Mouse (Mus musculus) c-Kit-positive CD71-positive TER-119-positive erythroid progenitor cells, embryonic 14.5 days (primary cell): ENCODE results near the gene Gm44502.
"Not testable (repeated sequence)": the region's sequence is repeated elsewhere in the genome, so short reads cannot be mapped to it uniquely, and the experiment has no call there.

Experiments
- DNase-seq: peaks from one replicate; pipeline ENCODE4 v3.0.0-alpha.2; 2013; ENCODE audit warnings: low spot score

Gm44502 gene

DNA sequence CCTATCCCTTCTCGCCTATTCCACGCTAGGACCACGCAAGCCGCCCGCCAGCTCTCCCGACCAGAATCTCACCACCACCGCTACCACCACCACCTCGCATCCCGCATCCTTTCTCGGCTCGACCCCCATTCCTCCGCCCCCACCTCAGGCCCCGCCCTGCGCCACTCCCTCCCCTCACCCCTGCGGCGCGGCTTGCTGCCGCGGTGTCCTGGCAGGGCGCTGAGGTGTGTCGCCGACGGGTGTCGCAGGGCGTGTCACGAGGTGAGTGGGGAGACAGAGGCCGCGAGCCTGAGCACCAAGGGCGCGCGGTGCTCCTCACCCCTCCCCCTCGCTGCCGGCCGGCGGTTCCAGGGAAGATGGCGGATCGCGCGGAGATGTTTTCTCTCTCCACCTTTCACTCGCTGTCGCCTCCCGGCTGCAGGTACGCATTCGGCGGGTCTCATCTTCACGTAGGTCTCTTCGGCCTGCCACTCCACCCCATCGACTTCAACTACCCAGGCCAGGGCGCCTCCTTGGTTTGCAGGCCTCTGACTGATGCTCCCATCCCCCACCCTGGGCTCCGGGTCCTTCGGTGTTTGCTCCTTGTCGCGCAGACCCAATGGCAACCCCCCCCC is 24.5 kb upstream of the Gm44502 start, which contains the start of gene Mapk8ip2:
Mapk8ip2 (plus strand) TSS at position 49 of the 614 bp plus-strand sequence.
- no peak for DNase-seq

DNA sequence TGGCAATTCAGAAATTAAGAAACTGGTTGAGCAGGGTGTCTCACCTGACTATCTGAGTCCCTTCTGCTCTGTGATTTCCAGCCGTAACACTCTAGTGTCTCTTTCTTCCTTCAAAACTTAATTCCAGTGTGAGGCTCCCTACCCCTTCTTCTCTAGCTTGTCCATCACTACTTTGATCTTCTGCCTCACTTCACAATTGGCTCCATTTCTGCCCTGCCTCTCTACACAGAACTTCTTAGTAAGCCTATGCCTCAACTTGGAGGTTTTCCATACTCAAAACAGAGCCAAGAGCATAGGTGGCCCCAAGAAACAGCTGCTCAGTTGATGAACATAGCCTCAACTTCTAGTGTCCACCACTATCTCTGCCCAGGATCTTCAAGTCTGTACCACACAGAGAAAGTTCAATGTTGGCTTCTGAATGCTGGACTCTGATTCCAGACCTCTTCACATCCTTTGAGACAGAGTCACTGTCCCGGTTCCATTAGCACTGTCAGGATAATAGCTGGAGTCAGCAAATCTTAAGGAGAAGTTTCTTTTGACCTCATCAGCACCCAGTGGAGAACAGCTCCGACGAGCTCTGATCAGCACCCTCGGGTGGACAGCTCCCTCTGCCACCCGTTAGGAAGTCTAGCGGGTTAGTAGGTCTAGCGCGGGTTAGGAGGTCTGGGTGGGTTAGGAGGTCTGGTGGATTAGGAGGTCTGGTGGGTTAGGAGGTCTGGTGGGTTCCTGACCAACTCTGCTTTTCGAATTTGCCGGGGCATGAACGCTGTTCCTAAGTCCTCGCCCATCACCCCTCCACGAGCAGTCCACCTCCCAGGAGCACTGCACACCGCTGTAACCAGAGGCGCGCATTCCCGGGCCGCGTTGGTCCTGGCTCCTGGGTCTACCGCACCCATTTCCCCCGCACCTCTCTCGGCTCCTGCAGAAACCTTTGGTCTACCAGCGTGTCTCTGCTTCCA is 23.7 kb upstream of the Gm44502 start:
- peak; percentile 47 for DNase-seq

DNA sequence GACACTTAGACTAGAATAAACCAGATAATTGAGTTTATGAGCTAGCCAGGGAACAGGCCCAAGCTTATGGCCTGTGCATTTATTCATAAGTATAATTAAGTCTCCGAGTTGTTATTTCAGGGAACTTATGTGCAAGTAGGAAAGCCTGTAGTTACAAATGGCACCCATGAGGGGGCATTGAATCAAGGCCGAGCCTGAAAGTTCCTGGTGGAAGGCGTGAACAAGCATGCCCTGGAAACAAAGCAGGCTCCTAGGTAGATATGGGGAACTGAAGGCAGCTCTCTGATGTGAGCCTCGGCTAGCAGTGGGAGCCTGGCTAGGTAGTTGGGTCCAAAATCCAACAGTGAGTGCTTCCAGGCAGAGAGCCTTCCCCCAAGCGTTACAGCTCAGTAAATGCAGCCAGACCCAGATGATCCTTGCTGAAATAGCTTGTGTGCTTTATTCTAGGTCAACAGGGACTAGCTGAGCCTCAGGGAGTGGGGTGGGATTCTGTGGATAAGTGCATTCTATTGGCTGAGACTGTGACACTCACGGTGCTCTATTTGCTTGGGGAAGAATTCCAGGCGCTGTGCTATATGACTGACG is 13.1 kb upstream of the Gm44502 start:
- no peak for DNase-seq

DNA sequence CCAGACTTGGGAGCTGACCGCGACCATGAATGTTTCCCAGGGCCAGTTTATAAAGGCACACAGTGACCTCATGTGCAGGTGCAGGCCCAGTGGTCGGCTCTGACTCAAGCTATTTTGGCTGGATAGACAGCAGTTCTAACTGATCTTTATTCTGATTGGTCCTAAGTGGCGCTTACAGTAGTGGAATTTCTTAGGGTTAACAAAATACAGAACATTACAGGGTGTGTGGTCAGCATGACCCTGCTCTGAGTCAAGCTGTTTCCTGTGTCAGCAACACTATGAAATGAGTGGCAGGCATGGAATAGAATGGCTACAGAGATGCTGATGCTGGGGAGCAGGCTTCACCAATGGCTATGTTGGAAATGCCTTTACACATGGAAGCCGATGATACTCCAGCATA is 6.4 kb upstream of the Gm44502 start:
- no peak for DNase-seq

DNA sequence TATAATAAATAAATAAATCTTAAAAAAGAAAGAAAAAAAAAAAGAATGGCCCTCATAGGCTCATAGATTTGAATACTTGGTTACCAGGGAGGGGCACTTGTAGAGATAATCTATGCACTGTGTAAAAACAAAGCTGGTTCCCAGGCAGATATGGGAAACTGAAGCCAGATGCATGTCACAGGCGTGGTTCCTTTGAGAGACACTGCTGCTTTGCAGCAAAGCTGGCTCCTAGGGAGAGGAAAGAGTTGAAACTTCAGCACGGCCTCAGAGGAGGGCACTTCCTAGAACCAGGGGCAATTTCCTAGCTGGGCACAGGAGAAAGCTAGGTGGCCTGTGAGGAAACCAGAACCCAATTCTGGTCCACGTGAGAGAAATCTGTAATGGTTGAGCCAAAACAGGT is 4.6 kb upstream of the Gm44502 start:
- no peak for DNase-seq

DNA sequence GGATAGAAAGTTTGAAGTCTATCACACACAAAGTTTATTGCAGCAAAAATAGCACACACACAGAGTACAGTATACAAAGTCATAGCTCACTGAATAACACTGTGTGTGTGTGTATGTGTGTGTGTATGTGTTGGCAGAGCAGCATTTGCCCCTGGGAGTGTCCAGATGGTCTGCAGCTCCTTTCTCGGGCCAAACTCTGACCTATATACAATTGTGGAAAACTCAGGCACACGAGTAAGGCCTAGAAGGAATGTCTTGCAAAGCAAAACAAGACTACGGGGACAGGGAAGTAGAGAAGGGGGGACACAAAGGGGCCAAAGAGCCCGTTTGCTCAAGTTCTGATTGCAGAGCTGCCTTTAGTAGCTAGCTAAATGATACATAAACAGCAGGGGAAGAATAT is 3.5 kb upstream of the Gm44502 start:
- no peak for DNase-seq

DNA sequence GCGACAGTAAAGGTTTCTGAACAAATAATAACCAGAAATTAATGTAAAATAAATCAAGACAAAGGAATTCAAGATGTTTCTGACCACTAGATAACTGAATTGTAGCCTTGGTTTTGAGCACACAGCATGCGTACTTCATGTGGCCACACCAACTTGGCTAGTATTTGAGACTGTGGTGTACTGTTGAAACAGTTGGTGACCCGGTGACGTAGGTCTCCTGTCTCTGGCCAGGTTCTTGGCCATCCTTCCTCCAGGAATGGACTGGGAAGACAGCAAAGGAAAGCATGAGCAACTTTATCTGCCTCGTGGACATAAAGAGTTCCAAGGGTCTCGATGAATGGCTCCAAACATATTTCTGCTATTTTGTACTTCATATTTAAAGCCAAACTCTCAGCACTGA is 2.3 kb upstream of the Gm44502 start:
- DNase-seq = no peak

DNA sequence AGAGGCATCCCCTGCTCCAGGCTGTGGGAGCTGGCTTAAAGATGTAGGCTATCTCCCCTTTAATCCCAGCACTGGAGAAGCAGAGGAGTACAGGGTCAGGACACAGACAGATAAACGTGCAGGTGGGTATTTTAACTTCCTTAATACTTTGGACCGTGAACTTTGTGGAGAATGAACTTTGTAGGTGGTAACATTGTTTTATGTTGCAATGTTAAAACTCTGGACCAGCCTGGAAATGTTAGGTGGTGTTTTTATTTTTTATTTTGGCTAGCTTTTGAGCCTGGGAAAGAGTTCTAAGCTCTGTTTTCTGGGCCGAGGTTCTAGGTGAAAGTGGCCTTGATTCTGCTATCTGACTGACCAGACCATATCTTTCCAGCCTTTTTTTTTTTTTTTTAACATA is 1.8 kb upstream of the Gm44502 start:
- no peak for DNase-seq

DNA sequence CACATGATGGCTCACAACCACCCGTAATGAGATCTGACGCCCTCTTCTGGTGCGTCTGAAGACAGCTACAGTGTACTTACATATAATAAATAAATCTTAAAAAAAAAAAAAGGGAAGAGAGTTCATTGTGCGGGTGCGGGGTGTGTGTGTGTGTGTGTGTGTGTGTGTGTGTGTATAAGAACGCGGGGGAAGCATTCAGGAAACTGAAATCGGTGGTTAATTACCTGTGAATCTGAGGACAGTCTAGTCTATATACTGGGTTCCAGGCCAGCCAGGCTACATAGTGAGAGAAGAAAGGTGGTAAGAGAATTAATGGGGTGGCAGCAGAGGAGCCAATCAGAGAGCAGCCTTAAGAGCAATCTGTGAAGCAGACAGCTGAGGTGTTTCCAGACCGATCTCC is 1.3 kb upstream of the Gm44502 start:
- DNase-seq = not testable (repeated sequence)

DNA sequence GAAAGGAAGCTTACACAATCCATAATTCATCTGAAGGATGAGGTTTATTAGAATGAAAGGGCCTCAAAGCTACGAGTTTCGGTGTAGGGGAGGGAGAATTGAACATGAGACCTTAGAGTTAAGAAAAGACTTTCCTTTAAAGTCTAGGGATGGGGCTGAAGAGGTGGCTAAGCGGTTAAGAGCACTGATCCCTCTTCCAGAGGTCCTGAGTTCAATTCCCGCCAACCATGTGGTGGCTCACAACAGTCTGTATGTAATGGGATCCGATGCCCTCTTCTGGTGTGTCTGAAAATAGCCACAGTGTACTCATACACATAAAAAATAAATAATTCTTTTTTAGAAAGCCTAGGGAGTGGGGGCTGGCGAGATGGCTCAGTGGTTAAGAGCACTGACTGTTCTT is 845 bp upstream of the Gm44502 start:
- DNase-seq = no peak

DNA sequence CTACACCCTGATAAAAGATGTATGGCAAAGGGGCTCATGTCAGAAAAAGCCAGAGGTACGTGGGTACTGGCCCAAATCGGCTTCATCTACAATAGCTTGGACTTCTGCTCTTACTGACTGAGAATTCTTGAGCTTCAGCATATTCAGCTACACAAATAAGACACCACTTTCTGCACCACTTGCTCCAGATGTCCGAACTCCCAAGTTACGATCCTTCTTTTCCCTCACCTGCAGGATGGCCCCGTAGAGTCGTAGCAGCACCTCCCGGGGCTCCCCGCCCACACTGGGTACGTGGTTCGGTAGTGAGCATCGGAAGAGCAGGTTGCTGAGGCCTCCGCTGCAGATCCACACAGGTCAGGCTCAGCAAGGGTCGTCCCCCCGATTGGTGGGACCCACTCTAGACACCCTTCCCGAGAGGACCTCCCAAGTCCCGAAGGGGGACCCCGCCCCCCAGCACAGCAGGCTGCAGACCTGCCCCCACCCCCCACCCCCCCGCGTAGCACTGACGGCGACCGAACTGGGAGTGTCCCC is 610 bp downstream of the Gm44502 start:
- DNase-seq = peak; percentile 18

DNA sequence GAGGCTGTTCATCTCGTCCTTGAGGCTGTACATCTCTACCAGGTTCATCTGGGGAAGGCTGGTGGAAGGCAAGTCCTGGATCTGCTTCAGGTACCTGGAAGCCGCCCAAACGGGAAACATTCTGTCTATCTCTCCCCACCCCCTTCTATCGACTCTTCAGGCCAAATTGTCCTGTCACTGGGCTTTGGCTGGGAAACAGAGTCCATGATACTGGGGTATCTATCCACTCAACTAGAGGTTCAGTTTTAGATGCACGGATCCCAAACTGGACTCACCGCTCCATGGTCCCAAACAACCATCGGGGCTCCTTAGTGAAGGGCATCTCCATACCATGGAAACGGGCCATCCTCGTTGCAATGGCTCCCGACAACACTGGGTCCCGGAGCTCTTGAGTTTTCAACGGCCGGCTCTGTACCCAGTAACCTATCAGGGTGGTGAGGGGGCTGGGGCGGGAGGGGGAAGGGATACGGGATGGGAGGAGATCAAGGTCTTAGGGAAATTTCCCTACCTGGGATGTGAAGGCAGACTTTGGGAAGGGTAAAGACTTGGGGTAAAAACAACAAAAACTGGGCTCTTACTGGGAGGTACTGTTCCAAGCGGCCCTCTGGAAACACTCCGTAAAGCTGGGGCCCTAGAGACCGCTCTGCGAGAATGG is 1.2 kb downstream of the Gm44502 start:
- no peak for DNase-seq

DNA sequence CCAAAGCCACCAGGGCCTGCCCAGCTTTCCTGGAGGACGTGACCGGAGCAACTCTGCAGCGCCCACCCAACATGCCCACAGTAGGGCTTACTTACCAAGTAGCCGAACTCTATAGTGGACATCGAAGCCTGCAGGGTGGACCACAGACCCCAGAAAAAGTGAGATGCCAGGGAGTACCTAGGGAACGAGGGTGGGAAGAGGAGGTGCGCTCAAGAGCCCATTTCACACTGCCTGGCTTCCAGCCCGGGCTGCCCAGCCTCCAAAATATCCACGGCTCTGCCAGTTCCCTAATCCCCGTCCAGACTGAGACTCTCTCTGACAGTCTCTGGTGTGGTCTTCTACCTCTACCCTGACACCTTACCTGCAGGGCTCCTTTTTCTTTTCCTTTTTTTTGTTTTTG is 2.8 kb downstream of the Gm44502 start:
- no peak for DNase-seq

DNA sequence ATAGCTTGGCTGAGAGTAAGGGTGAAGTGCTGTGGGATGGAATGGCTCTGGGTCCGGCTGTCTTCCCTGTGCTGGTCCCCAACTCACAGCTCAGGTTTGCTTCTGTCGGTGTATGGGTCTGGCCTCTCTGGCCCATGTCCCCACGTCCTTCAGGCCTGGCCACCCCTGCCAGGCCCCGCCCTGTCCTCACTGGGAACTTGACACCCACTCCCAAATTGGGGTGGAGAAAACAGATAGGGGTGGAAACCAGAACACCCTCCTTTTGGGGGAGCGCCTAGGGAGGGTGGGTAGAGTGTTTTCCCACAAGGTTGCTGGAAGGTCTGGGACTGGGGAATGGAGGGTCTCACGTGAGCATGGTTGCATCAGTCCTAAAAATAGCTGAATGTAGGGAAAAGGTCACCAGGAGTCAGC is 3.8 kb downstream of the Gm44502 start, which contains the start of gene Cpt1b:
Cpt1b (minus strand) TSS at position 153 of the 411 bp plus-strand sequence.
- no peak for DNase-seq

DNA sequence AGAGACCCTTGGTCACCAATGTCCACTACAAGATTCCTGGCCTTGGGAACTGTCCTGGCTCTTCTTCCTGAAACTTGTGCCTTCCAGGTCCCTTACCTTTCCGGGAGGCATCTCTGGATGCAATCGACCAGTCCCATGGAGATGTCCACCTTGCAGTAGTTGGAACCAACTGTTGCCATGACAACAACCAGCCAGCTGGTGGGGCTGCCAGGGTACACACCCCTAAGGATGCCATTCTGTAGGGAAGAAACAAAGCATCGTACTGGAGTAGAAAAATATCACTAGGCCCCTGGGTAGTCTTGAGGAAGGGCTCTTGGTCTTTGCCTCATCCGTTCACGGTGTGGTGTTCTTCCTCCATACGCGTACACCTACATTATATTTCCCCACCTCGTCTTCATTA is 4.9 kb downstream of the Gm44502 start:
- DNase-seq = no peak

DNA sequence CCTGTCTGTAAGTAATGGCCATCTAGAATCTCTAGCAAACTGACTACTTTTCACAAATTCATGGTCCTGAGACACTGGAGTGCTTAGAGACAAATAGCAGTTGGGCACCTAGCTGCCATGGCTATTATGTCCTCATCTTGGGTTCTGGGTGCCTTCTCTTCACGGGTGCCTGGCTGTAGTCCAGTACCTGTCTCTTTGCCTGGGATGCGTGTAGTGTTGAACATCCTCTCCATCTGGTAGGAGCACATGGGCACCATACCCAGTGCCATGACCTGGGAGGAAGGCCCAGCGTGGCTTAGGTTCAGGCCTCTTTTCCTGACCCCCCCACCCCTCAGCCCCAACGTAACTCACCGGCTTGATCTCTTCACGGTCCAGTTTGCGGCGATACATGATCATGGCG is 7.6 kb downstream of the Gm44502 start:
- DNase-seq = no peak

DNA sequence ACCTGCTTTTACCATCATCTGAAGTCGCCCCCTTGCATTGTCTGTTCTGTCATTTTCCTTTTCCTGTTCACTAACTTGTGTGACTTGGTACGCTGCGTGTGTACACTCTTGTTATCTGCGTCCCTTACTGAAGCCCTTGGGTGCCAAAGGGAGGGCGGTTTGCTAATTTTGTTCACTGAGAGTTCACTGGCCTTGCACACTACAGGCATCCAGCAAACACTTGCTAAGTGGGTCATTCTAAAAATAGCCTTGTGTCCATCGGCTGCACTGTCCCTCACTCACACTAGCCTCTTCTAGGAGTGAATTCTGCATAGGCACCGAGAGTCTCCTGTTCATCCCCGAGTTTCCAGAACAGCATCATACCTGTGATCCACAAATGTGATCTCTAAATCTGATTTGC is 14.2 kb downstream of the Gm44502 start:
- no peak for DNase-seq

DNA sequence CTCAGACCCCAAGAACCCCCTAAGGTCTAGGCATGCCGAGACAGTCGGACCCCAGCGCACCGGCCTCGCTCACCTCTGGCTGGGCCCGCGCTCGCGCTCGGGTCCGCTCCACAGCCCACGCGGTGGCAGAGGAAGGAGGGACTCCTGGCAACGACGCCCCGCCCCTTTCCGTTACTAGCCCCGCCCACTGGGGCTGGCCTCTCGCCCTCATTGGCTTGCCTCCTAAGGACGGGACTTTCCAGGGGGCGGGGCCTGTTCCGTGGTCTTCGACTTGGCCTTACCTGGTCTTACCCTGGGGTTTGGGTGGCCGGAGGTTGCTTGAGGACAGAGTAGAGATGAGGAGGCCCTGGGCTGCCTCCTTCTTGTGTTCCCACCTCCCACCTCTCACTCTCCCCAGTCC is 19.4 kb downstream of the Gm44502 start, which contains the start of gene Syce3:
Syce3 (minus strand) TSS at position 386 of the 400 bp plus-strand sequence.
- DNase-seq = no peak

DNA sequence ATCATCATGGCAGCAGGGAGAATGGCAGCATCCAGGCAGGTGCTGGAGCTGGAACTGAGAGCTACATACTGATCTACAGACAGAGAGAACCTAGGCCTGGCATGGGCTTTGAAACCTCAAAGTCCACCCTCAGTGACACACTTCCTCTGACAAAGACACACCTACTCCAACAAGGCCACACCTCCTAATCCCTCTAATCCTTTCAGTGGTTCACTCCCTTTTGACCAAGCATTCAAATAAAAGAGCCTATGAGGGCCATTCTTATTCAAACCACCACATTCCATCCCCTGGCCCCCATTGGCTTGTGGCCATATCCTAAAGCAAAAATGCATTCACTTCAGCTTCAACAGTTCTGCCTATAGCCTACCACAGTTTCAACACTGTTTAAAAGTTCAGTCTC is 22.8 kb downstream of the Gm44502 start:
- DNase-seq = no peak

DNA sequence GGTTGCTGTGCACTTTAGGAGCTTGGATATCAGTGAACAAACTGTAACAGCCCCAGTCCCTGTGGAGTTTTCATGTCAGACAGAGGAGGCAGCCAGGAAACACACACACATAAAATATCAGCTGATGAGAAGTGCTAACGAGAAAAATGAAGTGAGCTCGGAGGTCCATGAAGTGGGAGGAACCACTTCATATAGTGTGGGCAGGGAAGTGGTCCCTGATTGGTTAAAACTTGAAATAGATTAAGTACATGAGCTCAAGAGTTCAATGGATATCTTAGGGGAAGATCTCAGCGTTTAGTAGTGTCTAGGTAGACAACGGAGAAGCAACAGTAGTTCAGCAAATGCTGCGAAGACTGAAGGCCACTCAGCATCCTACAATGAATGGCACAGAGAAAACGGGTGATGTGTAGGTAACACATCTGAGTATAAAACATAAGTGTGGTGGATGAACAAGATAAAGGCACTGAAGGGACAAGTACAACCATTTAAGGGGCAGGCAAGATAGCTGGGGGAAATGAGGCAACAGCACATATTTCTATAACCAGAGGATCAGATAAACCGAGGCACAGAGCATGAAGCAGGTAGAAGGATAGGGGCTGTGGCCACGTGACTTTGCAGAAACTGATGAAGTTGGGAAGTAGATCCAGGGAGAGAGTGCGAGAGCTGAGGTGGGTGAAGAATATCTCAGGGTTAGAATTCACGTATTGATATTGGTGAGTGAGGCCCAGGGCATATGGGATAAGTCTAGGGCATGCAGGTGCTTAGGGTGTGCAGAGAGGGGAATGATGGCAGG is 24.5 kb downstream of the Gm44502 start:
- DNase-seq = no peak

DNA sequence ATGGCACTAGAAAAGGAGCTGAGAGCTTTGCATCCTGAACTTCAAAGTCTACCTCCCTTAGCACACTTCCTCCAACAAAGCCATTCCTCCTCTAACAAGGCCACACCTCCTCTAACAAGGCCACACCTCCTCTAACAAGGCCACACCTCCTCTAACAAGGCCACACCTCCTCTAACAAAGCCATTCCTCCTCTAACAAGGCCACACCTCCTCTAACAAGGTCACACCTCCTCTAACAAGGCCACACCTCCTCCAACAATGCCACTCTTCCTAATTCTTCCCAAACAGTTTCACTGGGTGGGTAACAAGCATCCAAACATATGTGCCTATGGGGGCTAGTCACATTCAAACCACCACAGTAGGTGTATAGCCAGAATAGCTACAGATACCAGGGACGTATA is 27.0 kb downstream of the Gm44502 start:
- DNase-seq = no peak
